Mouse (Mus musculus) bone marrow, adult 2 months (tissue): Measurements from ENCODE around the gene Mybph.

Source experiments
- CTCF ChIP-seq: fragments of 200-500 bp; IDR thresholded peaks from 2 replicates; pipeline ENCODE4 v1.5.1; 2011; ENCODE audit warnings: low read length, control low read depth; ENCODE audit not compliant: control insufficient read depth, insufficient read depth
- POLR2A ChIP-seq: fragments of 200-500 bp; IDR thresholded peaks from 2 replicates; pipeline ENCODE4 v1.6.1; 2011; ENCODE audit warnings: low read depth, mild to moderate bottlenecking, control low read depth, low read length, borderline replicate concordance; ENCODE audit not compliant: control insufficient read depth

DNA sequence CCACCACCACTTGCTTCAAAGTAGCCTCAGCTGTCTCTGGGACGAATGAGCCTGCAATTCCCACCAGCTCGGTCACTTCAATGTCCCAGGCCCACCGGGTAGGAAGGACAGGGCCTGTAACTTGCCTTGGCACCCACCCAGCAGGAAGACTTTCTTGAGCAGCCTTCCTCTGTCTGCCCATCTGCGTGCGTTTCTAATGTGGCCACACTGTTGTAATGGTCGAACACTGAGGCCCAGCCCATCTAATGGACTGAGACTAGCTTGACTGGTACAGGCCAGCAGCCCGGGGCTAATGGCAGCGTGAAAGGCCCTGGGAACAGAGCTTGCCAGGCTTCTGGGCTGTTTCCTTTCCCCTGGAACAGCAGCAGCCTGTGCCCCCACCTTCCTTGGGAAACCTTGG, 39.1 kb downstream of the Mybph start:
- TF ChIP-seq CTCF (no peak), POLR2A (no peak)
